Mouse (Mus musculus): ENCODE measurements at regions not wholly inside any gene's neighbourhood (a gene's known extent, or its start where the extent isn't known, plus 50 kb on each side); places are given as distances from the start of the nearest gene placed in this dataset.

- no peak overlapping the region for H3K4me2 ChIP-seq
- no peaks in the 10 kb centered on the region for H3K36me3 ChIP-seq
- ATAC-seq (ENCODE audit: insufficient number of reproducible peaks, insufficient read depth, low FRiP score, low TSS enrichment, low read depth) = no peak
- H3K9ac ChIP-seq = no peak overlapping the region
- no peaks in the 10 kb centered on the region for H3K27me3 ChIP-seq
- H3K9me3 ChIP-seq = 0 out of 2 replicates have a peak, but pooled peaks cover 3% of the 10 kb centered on the region
- H3K4me1 ChIP-seq = peaks cover 22% of the 10 kb centered on the region
- H3K27ac ChIP-seq = no peak overlapping the region
- WGBS = 47% methylated on average over 6 of the region's 6 CpGs
- no peak overlapping the region for H3K4me3 ChIP-seq
Measured at GRCm38 (mm10) chr5:4651167-4651955, 106.5 kb downstream of the Fzd1 start.

DNA sequence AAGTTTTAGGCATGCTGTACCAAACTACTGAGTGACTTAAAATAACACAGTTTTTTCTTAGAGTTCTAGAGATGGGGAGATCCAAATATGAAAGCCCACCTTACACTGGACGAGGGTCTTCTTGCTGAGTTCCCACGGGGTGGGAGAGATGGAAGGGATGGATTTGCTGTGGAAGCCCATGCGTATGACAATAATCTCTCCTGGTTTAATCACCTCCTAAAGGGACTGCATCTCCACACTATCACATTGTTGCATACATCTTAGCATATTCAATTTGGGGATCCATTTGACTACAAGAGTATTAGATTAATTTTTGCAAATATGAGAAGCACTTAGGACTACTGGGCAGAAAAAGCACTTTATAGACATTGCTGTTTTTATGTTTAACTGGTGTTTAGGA, 107.1 kb downstream of the Fzd1 start:
- Histone ChIP-seq H3K4me2 (no peak overlapping the region), H3K36me3 (no peaks in the 10 kb centered on the region), H3K27me3 (no peaks in the 10 kb centered on the region), H3K27ac (no peak overlapping the region; the same call in 1 of the 2 replicates), H3K4me1 (peaks cover 22% of the 10 kb centered on the region), H3K9ac (no peak overlapping the region), H3K4me3 (no peak overlapping the region), H3K9me3 (0 out of 2 replicates have a peak, but pooled peaks cover 3% of the 10 kb centered on the region)
- WGBS = 60% methylated on average over 3 of the region's 3 CpGs
- no peak for ATAC-seq (ENCODE audit: insufficient number of reproducible peaks, insufficient read depth, low FRiP score, low TSS enrichment, low read depth)

- Histone ChIP-seq H3K36me3 (no peaks in the 10 kb centered on the region), H3K9me3 (0 out of 2 replicates have a peak, but pooled peaks cover 3% of the 10 kb centered on the region), H3K9ac (no peak overlapping the region), H3K4me1 (peaks cover 22% of the 10 kb centered on the region), H3K27me3 (no peaks in the 10 kb centered on the region), H3K4me2 (0 out of 2 replicates have a peak overlapping the region, but pooled peaks have one; percentile 15), H3K4me3 (no peak overlapping the region), H3K27ac (no peak overlapping the region)
- ATAC-seq (ENCODE audit: insufficient number of reproducible peaks, insufficient read depth, low FRiP score, low TSS enrichment, low read depth) = no peak
- 16% methylated on average over 6 of the region's 6 CpGs for WGBS
Measured at GRCm38 (mm10) chr5:4649858-4650556, 107.8 kb downstream of the Fzd1 start.

- H3K4me1 ChIP-seq = no peaks in the 10 kb centered on the region
Measured at GRCm38 (mm10) chr5:4641041-4641440, 116.8 kb downstream of the Fzd1 start.

GRCm38 (mm10) chr5:4633763-4634162, 124.1 kb downstream of the Fzd1 start:
- Histone ChIP-seq H3K27me3 (no peaks in the 10 kb centered on the region; the same call in 1 of the 2 replicates), H3K9ac (no peak overlapping the region), H3K36me3 (no peaks in the 10 kb centered on the region), H3K4me2 (no peak overlapping the region), H3K4me1 (no peaks in the 10 kb centered on the region), H3K27ac (no peak overlapping the region), H3K4me3 (no peak overlapping the region), H3K9me3 (no peaks in the 10 kb centered on the region)
- whole genome bisulfite sequencing = 87% methylated on average over 3 of the region's 3 CpGs
- no peak for ATAC-seq (ENCODE audit: insufficient number of reproducible peaks, insufficient read depth, low FRiP score, low TSS enrichment, low read depth)

More at GRCm38 (mm10) chr5:4641041-4641440, 116.8 kb downstream of the Fzd1 start:
- no peak for ATAC-seq (ENCODE audit: insufficient number of reproducible peaks, insufficient read depth, low FRiP score, low TSS enrichment, low read depth)
- H3K36me3 ChIP-seq = no peaks in the 10 kb centered on the region
- no peaks in the 10 kb centered on the region for H3K9me3 ChIP-seq
- no peak overlapping the region for H3K9ac ChIP-seq
- H3K27ac ChIP-seq = no peak overlapping the region
- no peak overlapping the region for H3K4me2 ChIP-seq
- no peaks in the 10 kb centered on the region for H3K27me3 ChIP-seq
- H3K4me3 ChIP-seq = no peak overlapping the region

DNA sequence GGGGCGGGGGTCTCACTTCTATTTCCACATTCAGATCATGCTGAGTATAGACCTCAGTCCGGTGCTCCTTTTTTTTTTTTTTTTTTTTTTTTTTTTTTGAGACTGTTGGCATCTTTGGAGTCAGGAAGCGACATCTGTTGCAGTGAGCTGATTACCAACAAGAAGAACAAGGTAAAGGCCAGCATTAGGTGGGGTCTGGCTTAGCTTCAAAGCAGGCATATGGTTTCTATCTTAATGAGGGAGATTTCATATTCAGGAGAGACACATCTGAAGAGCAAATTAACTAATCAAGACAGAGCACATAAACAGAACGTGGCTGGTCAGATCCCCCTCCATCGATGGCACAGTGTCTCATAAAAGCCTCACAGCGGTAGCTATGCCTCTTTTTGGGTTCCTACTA, 132.6 kb downstream of the Fzd1 start:
- ATAC-seq (ENCODE audit: insufficient number of reproducible peaks, insufficient read depth, low FRiP score, low TSS enrichment, low read depth) = no peak
- no peak overlapping the region for H3K9ac ChIP-seq
- no peak overlapping the region for H3K4me3 ChIP-seq
- no peaks in the 10 kb centered on the region for H3K9me3 ChIP-seq
- 73% methylated on average over 6 of the region's 6 CpGs for WGBS
- no peaks in the 10 kb centered on the region for H3K36me3 ChIP-seq
- peaks cover 17% of the 10 kb centered on the region for H3K4me1 ChIP-seq
- no peak overlapping the region for H3K4me2 ChIP-seq
- H3K27ac ChIP-seq = no peak overlapping the region
- 0 out of 2 replicates have a peak, but pooled peaks cover 5% of the 10 kb centered on the region for H3K27me3 ChIP-seq

DNA sequence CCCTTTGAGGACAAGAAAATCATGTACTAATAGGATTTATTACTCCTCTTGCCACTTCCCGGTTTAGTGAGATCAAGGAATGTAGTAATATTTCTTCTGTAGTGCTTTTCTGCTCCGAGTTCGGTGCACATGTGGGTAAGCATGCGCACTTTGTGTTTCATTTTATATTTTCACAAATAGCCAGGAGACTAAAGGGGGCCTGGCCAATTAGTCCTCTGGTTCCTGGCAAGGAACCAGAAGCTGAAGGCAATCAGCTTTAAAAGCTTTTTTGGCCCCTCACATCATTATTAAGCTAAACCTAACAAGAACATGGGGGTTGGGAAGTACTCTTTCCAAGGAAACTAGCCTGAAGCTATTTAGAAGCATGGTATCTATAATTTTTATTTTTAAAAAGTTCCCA, 134.2 kb downstream of the Fzd1 start:
- Histone ChIP-seq H3K4me1 (peaks cover 17% of the 10 kb centered on the region), H3K4me3 (no peak overlapping the region), H3K27ac (no peak overlapping the region), H3K36me3 (no peaks in the 10 kb centered on the region), H3K9ac (no peak overlapping the region), H3K9me3 (no peaks in the 10 kb centered on the region), H3K27me3 (0 out of 2 replicates have a peak, but pooled peaks cover 5% of the 10 kb centered on the region), H3K4me2 (no peak overlapping the region)
- ATAC-seq (ENCODE audit: insufficient number of reproducible peaks, insufficient read depth, low FRiP score, low TSS enrichment, low read depth) = no peak
- WGBS = 34% methylated on average over 4 of the region's 4 CpGs

- ATAC-seq (ENCODE audit: insufficient number of reproducible peaks, insufficient read depth, low FRiP score, low TSS enrichment, low read depth) = no peak
- no peak overlapping the region for H3K9ac ChIP-seq
- no peaks in the 10 kb centered on the region for H3K36me3 ChIP-seq
- peaks cover 17% of the 10 kb centered on the region for H3K4me1 ChIP-seq
- H3K9me3 ChIP-seq = no peaks in the 10 kb centered on the region
- H3K27me3 ChIP-seq = 0 out of 2 replicates have a peak, but pooled peaks cover 5% of the 10 kb centered on the region
- H3K4me3 ChIP-seq = no peak overlapping the region
- no peak overlapping the region for H3K4me2 ChIP-seq
- WGBS = 32% methylated on average over 4 of the region's 4 CpGs
- H3K27ac ChIP-seq = no peak overlapping the region
Measured at GRCm38 (mm10) chr5:4620513-4621210, 137.2 kb downstream of the Fzd1 start.

- H3K27ac ChIP-seq = no peak overlapping the region
- 81% methylated on average over 2 of the region's 2 CpGs for WGBS
- no peak for ATAC-seq (ENCODE audit: insufficient number of reproducible peaks, insufficient read depth, low FRiP score, low TSS enrichment, low read depth)
Measured at GRCm38 (mm10) chr5:4615233-4615632, 142.6 kb downstream of the Fzd1 start.

GRCm38 (mm10) chr5:4597471-4597870, 160.4 kb downstream of the Fzd1 start:
- no peaks in the 10 kb centered on the region for H3K36me3 ChIP-seq
- no peaks in the 10 kb centered on the region for H3K27me3 ChIP-seq
- no peak overlapping the region for H3K4me3 ChIP-seq
- H3K4me2 ChIP-seq = no peak overlapping the region
- WGBS = 82% methylated on average over 3 of the region's 3 CpGs
- H3K4me1 ChIP-seq = no peaks in the 10 kb centered on the region
- no peak overlapping the region for H3K9ac ChIP-seq
- no peak overlapping the region for H3K27ac ChIP-seq
- ATAC-seq (ENCODE audit: insufficient number of reproducible peaks, insufficient read depth, low FRiP score, low TSS enrichment, low read depth) = no peak
- no peaks in the 10 kb centered on the region for H3K9me3 ChIP-seq

More at GRCm38 (mm10) chr5:4615233-4615632, 142.6 kb downstream of the Fzd1 start:
- Histone ChIP-seq H3K36me3 (no peaks in the 10 kb centered on the region), H3K27me3 (no peaks in the 10 kb centered on the region), H3K4me3 (no peak overlapping the region), H3K4me1 (no peaks in the 10 kb centered on the region), H3K4me2 (no peak overlapping the region), H3K9ac (no peak overlapping the region), H3K9me3 (no peaks in the 10 kb centered on the region)

DNA sequence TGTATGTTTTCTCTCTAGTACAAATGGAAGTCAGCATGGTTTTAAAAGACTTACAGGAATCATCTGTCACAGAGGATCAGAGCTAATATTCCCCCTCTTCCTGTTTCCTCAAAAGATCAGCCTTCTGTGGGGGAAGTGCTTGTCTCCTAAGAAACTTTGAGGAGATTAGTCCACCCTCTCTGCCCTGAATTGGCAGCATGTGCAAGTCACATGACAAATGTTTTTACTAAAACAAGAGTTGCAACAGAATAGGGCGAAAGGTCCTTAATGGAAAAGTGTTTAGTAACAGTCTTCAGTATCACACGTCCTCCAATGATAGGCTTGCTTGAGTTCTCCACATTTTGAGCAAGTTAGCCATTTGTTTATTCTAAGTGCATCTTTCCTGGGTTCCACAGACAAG, 162.8 kb downstream of the Fzd1 start:
- Histone ChIP-seq H3K4me3 (no peak overlapping the region), H3K4me1 (no peaks in the 10 kb centered on the region), H3K36me3 (no peaks in the 10 kb centered on the region), H3K27ac (no peak overlapping the region), H3K4me2 (no peak overlapping the region), H3K9me3 (no peaks in the 10 kb centered on the region), H3K27me3 (no peaks in the 10 kb centered on the region), H3K9ac (no peak overlapping the region)
- WGBS = 58% methylated on average over 2 of the region's 2 CpGs
- ATAC-seq (ENCODE audit: insufficient number of reproducible peaks, insufficient read depth, low FRiP score, low TSS enrichment, low read depth) = no peak
